Mouse (Mus musculus) liver, postnatal 0 days (tissue): ENCODE measurements around the gene Fads3.

Source experiments
- CTCF ChIP-seq: sonication (generic); IDR thresholded peaks from 2 replicates; pipeline ENCODE4 v1.5.1; 2016; ENCODE audit warnings: antibody characterized with exemption, low read depth
- EP300 ChIP-seq: IDR thresholded peaks from 2 replicates; pipeline ENCODE4 v1.6.1; 2016; ENCODE audit warnings: antibody characterized with exemption, low read depth, mild to moderate bottlenecking

DNA sequence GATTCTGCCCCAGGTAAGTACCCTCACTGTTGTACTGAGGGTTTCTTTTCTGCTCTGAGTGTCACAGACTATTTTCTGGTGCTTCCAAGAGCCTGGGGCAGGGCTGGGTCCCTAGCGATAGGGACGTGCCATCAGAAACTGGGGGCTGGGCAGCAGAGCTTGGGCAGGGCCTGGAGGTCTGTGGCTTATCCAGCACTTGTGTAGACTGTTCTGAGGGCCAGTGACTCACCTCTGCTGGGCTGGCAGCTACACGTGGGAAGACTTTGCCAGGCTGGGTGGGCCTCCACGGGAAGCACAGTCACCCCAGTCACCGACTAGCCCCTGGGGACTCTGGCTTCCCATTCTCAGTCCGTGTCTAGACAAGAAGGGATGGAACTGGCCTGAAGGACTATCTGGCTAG, 863 bp downstream of the Fads3 start:
- no peak for TF ChIP-seq CTCF
- no peak for TF ChIP-seq EP300
